Mouse (Mus musculus) spleen, adult 18-20 months (tissue): Measurements from ENCODE around the gene Myl6.

ENCODE experiments used
- DNase-seq, 2 experiments: peaks; one replicate each; pipeline ENCODE4 v3.0.0; 2022; ENCODE audit warnings: mixed read lengths in 2 of 2

Gene Myl6

GRCm38 (mm10) chr10:128493695-128494666 lies at the start of gene Myl6:
TSS of gene Myl6 (minus strand) at chr10:128494145.
- DNase-seq, result peak; percentile 95 to 96

- DNase-seq, result no peak
Measured at GRCm38 (mm10) chr10:128543100-128543499, 49.2 kb upstream of the Myl6 start.

GRCm38 (mm10) chr10:128538340-128538870 lies 44.5 kb upstream of the Myl6 start:
- no peak for DNase-seq

GRCm38 (mm10) chr10:128536266-128536940 lies 42.5 kb upstream of the Myl6 start:
- peak; percentile 82 to 83 for DNase-seq

GRCm38 (mm10) chr10:128535624-128536265 lies 41.8 kb upstream of the Myl6 start:
- peak in 1 of 2 experiments; percentile 23 for DNase-seq

GRCm38 (mm10) chr10:128535206-128535605 lies 41.3 kb upstream of the Myl6 start:
- no peak for DNase-seq

GRCm38 (mm10) chr10:128526366-128527356 lies 32.7 kb upstream of the Myl6 start:
- no peak for DNase-seq

- DNase-seq, result peak; percentile 87 to 91
Measured at GRCm38 (mm10) chr10:128525671-128526308, 31.8 kb upstream of the Myl6 start, which contains the start of gene Esyt1. TSS of gene Esyt1 (minus strand) at chr10:128525871.

GRCm38 (mm10) chr10:128524732-128525662 lies 31.1 kb upstream of the Myl6 start:
- peak; percentile 66 to 70 for DNase-seq

- peak in 1 of 2 experiments; percentile 45 for DNase-seq
Measured at GRCm38 (mm10) chr10:128524111-128524731, 30.3 kb upstream of the Myl6 start.

- DNase-seq, result no peak
Measured at GRCm38 (mm10) chr10:128522351-128522750, 28.4 kb upstream of the Myl6 start.

GRCm38 (mm10) chr10:128520591-128520990 lies 26.6 kb upstream of the Myl6 start:
- DNase-seq, result no peak

- DNase-seq, result peak in 1 of 2 experiments; percentile 49
Measured at GRCm38 (mm10) chr10:128518833-128519232, 24.9 kb upstream of the Myl6 start.

- DNase-seq, result no peak
Measured at GRCm38 (mm10) chr10:128516677-128517076, 22.7 kb upstream of the Myl6 start.

GRCm38 (mm10) chr10:128516029-128516428 lies 22.1 kb upstream of the Myl6 start:
- no peak for DNase-seq

GRCm38 (mm10) chr10:128515044-128515443 lies 21.1 kb upstream of the Myl6 start:
- no peak for DNase-seq

- DNase-seq, result no peak
Measured at GRCm38 (mm10) chr10:128511761-128512160, 17.8 kb upstream of the Myl6 start.

- no peak for DNase-seq
Measured at GRCm38 (mm10) chr10:128511189-128511588, 17.2 kb upstream of the Myl6 start.

GRCm38 (mm10) chr10:128510301-128510700 lies 16.4 kb upstream of the Myl6 start:
- DNase-seq, result no peak
